Mouse (Mus musculus) MEL (cell line): ENCODE results near the gene Heatr5a.

ENCODE experiments used
- CTCF ChIP-seq, 3 experiments: IDR thresholded peaks in 2 of 3; conservative IDR thresholded peaks in 1 of 3; 2 replicates each; pipeline ENCODE4 v1.5.1; 2011 to 2012; ENCODE audit warnings: low read length in 3 of 3, low read depth in 2 of 3, mild to moderate bottlenecking in 2 of 3, improper control_type of control experiment in 1 of 3, inconsistent platforms in 1 of 3, mixed read lengths in 1 of 3, moderate library complexity in 1 of 3; ENCODE audit not compliant: control insufficient read depth in 1 of 3, insufficient read depth in 1 of 3, poor library complexity in 1 of 3, severe bottlenecking in 1 of 3
- ETS1 ChIP-seq: IDR thresholded peaks from 2 replicates; pipeline ENCODE4 v1.6.1; 2012; ENCODE audit warnings: low read depth, mild to moderate bottlenecking, inconsistent platforms, low read length, improper control_type of control experiment, moderate library complexity
- JUND ChIP-seq: IDR thresholded peaks from 2 replicates; pipeline ENCODE4 v1.6.1; 2011; ENCODE audit warnings: low read depth, mild to moderate bottlenecking, improper control_type of control experiment, low read length
- KAT2A ChIP-seq: conservative IDR thresholded peaks from 2 replicates; pipeline ENCODE4 v1.6.1; 2012; ENCODE audit warnings: low read depth, low read length, improper control_type of control experiment, inconsistent platforms
- MAFK ChIP-seq: IDR thresholded peaks from 2 replicates; pipeline ENCODE4 v1.6.1; 2011; ENCODE audit warnings: low read depth, mild to moderate bottlenecking, low read length, improper control_type of control experiment, borderline replicate concordance
- MAX ChIP-seq: IDR thresholded peaks from 2 replicates; pipeline ENCODE4 v1.6.1; 2011; ENCODE audit warnings: low read length, improper control_type of control experiment
- MXI1 ChIP-seq: IDR thresholded peaks from 2 replicates; pipeline ENCODE4 v1.6.1; 2011; ENCODE audit warnings: mild to moderate bottlenecking, low read depth, low read length, improper control_type of control experiment
- MYB ChIP-seq: IDR thresholded peaks from 2 replicates; pipeline ENCODE4 v1.6.1; 2011; ENCODE audit warnings: mild to moderate bottlenecking, low read depth, low read length, improper control_type of control experiment
- POLR2A ChIP-seq, 2 experiments: IDR thresholded peaks; 2 replicates each; pipeline ENCODE4 v1.6.1; 2011 to 2012; ENCODE audit warnings: low read length in 2 of 2, mild to moderate bottlenecking in 2 of 2, control low read depth in 1 of 2, improper control_type of control experiment in 1 of 2, low read depth in 1 of 2, moderate library complexity in 1 of 2; ENCODE audit not compliant: control insufficient read depth in 1 of 2, insufficient read depth in 1 of 2, poor library complexity in 1 of 2
- POLR2AphosphoS2 ChIP-seq: IDR thresholded peaks from 2 replicates; pipeline ENCODE4 v1.6.1; 2011; ENCODE audit warnings: low read length, improper control_type of control experiment
- POLR2AphosphoS5 ChIP-seq: IDR thresholded peaks from 2 replicates; pipeline ENCODE4 v1.6.1; 2012; ENCODE audit warnings: low read depth, borderline replicate concordance, mild to moderate bottlenecking, inconsistent platforms, low read length, moderate library complexity, mixed read lengths
- SIN3A ChIP-seq: IDR thresholded peaks from 2 replicates; pipeline ENCODE4 v1.6.1; 2012; ENCODE audit warnings: low read length, improper control_type of control experiment, inconsistent platforms
- TBP ChIP-seq: IDR thresholded peaks from 2 replicates; pipeline ENCODE4 v1.8.0; 2011; ENCODE audit warnings: low read depth, low read length, improper control_type of control experiment
- ZNF384 ChIP-seq: IDR thresholded peaks from 2 replicates; pipeline ENCODE4 v1.6.1; 2012; ENCODE audit warnings: low read depth, mild to moderate bottlenecking, inconsistent platforms, low read length, improper control_type of control experiment

GRCm38 (mm10) chr12:51907543-51907942 is 63.6 kb downstream of the Heatr5a start:
- TF ChIP-seq CTCF (IDR thresholded peaks at IDR 0.05 in 2 of 3, conservative IDR thresholded peaks at IDR 0.05 in 1 of 3; ENCODE audit: control insufficient read depth in 1 of 3, insufficient read depth in 1 of 3, low read depth in 2 of 3, low read length in 3 of 3, poor library complexity in 1 of 3, severe bottlenecking in 1 of 3): no peak
- no peak for TF ChIP-seq MXI1
- no peak for TF ChIP-seq TBP
- TF ChIP-seq POLR2AphosphoS5: no peak
- no peak for TF ChIP-seq MAFK
- no peak for TF ChIP-seq MAX
- TF ChIP-seq POLR2AphosphoS2: no peak
- no peak for TF ChIP-seq ETS1
- no peak for TF ChIP-seq MYB
- TF ChIP-seq POLR2A (IDR thresholded peaks at IDR 0.05; ENCODE audit: control insufficient read depth in 1 of 2, insufficient read depth in 1 of 2, low read depth in 1 of 2, low read length in 2 of 2, poor library complexity in 1 of 2): no peak
- no peak for TF ChIP-seq JUND
- no peak for TF ChIP-seq KAT2A
- TF ChIP-seq ZNF384: no peak
- no peak for TF ChIP-seq SIN3A
